ENCODE assay signal across 8 mouse cellular contexts in genomic region chr5:121842665-121843118, GRCm38 (mm10). TPM values are rescaled to one million over a fixed set of nuclear protein-coding genes. Genes with fewer than 3 reads are reported as not detected.
DNase-seq lines count a peak whose midpoint lies in the region; ATAC-seq and TF ChIP-seq lines count a peak whose summit lies in the region.

No protein-coding gene starts in this region.

- H3K27ac ChIP-seq in ES-Bruce4 (ENCODE audit: insufficient read depth, low read length): no peak overlapping the region
- H3K27ac ChIP-seq in forebrain, embryonic 13.5 days: no peak overlapping the region
- H3K27ac ChIP-seq in layer of hippocampus, adult 2 months: peak overlapping the region; percentile 81
- peak overlapping the region; percentile 61 for H3K27ac ChIP-seq in lung, embryonic 15.5 days
- H3K27ac ChIP-seq in olfactory bulb, adult 2 months (ENCODE audit: insufficient read depth, low read depth, low read length): no peak overlapping the region

- H3K9ac ChIP-seq in ES-Bruce4 (ENCODE audit: low read depth, poor library complexity, severe bottlenecking): peak overlapping the region; percentile 61
- H3K9ac ChIP-seq in forebrain, embryonic 13.5 days: peak overlapping the region; percentile 57
- peak overlapping the region; percentile 66 for H3K9ac ChIP-seq in lung, embryonic 15.5 days

- H3K36me3 ChIP-seq in ES-Bruce4 (ENCODE audit: control insufficient read depth, insufficient read depth, low read length, poor library complexity, severe bottlenecking): no peaks in the 10 kb centered on the region
- H3K36me3 ChIP-seq in forebrain, embryonic 13.5 days (ENCODE audit: poor library complexity, severe bottlenecking): no peaks in the 10 kb centered on the region
- no peaks in the 10 kb centered on the region for H3K36me3 ChIP-seq in lung, embryonic 15.5 days

- peak overlapping the region; percentile 75 for H3K4me2 ChIP-seq in forebrain, embryonic 13.5 days
- H3K4me2 ChIP-seq in lung, embryonic 15.5 days: peak overlapping the region; percentile 96

- ATAC-seq in cerebellum, adult (ENCODE audit: insufficient number of reproducible peaks, low FRiP score, low TSS enrichment): peak; percentile 33; the same call in 1 of the 2 replicates
- peak; percentile 78 for ATAC-seq in forebrain, embryonic 13.5 days
- ATAC-seq in lung, embryonic 15.5 days (ENCODE audit: borderline replicate concordance, extremely low read depth, low FRiP score, low TSS enrichment): peak; percentile 49

- TF ChIP-seq EP300 in ES-Bruce4 (IDR thresholded peaks at IDR 0.05; ENCODE audit: insufficient read depth, low read depth, low read length): no peak

- no peak for TF ChIP-seq POLR2A in ES-Bruce4 (IDR thresholded peaks at IDR 0.05; ENCODE audit: insufficient read depth, low read length)
- TF ChIP-seq POLR2A in olfactory bulb, adult 2 months (IDR thresholded peaks at IDR 0.05; ENCODE audit: insufficient read depth, low read depth, low read length): no peak

- H3K9me3 ChIP-seq in ES-Bruce4 (replicated peaks; ENCODE audit: control insufficient read depth, insufficient read depth, low read length, poor library complexity, severe bottlenecking): no peaks in the 10 kb centered on the region
- H3K9me3 ChIP-seq in forebrain, embryonic 13.5 days (replicated peaks): no peaks in the 10 kb centered on the region; the same call in 1 of the 2 replicates
- H3K9me3 ChIP-seq in lung, embryonic 15.5 days: no peaks in the 10 kb centered on the region

- H3K27me3 ChIP-seq in ES-Bruce4 (ENCODE audit: control insufficient read depth, insufficient read depth, low read length, poor library complexity, severe bottlenecking): no peaks in the 10 kb centered on the region
- H3K27me3 ChIP-seq in forebrain, embryonic 13.5 days: peaks cover 75% of the 10 kb centered on the region
- peaks cover 20% of the 10 kb centered on the region for H3K27me3 ChIP-seq in lung, embryonic 15.5 days

- peak overlapping the region; percentile 65 for H3K4me3 ChIP-seq in ES-Bruce4 (ENCODE audit: low read depth, low read length)
- H3K4me3 ChIP-seq in forebrain, embryonic 13.5 days: peak overlapping the region; percentile 44
- H3K4me3 ChIP-seq in layer of hippocampus, adult 2 months: peak overlapping the region; percentile 68
- peak overlapping the region; percentile 55 for H3K4me3 ChIP-seq in lung, embryonic 15.5 days
- H3K4me3 ChIP-seq in olfactory bulb, adult 2 months (ENCODE audit: insufficient read depth, low read depth, low read length): peak overlapping the region; percentile 56

- peak; percentile 86 for TF ChIP-seq CTCF in ES-Bruce4 (IDR thresholded peaks at IDR 0.05; ENCODE audit: low read depth, low read length)
- peak; percentile 100 for TF ChIP-seq CTCF in layer of hippocampus, adult 2 months (conservative IDR thresholded peaks at IDR 0.05)
- peak; percentile 98 for TF ChIP-seq CTCF in olfactory bulb, adult 2 months (IDR thresholded peaks at IDR 0.05; ENCODE audit: insufficient read depth, low read depth, low read length)

- intact Hi-C loops in heart, postnatal 14 days (cut with DNase I): loop anchor here (1.0 to 10.0 kb wide), 3 partner anchors 27 to 130 kb away; partner anchors contain the start of gene Atxn2

- peak; percentile 92 to 95 for DNase-seq in heart, postnatal 14 days
- DNase-seq in layer of hippocampus, adult 2 months (ENCODE audit: low spot score in 2 of 2): peak; percentile 72 to 88
- DNase-seq in thymus, adult 18-20 months: peak; percentile 67 to 71

- WGBS in forebrain, embryonic 13.5 days: under 1% methylated on average over 33 of the region's 33 CpGs
- under 1% methylated on average over 33 of the region's 33 CpGs for WGBS in lung, embryonic 15.5 days
- 1% methylated on average over 33 of the region's 33 CpGs for WGBS in olfactory bulb, adult 2 months

- peaks cover 6% of the 10 kb centered on the region for H3K4me1 ChIP-seq in ES-Bruce4 (ENCODE audit: control insufficient read depth, insufficient read depth, low read length)
- H3K4me1 ChIP-seq in forebrain, embryonic 13.5 days: peaks cover 26% of the 10 kb centered on the region
- peaks cover 37% of the 10 kb centered on the region for H3K4me1 ChIP-seq in lung, embryonic 15.5 days
- H3K4me1 ChIP-seq in olfactory bulb, adult 2 months (ENCODE audit: control insufficient read depth, insufficient read depth, low read length): peaks cover 17% of the 10 kb centered on the region

RNA-seq across cellular contexts. Expression of gene Sh2b3, which starts 5.2 kb away (rescaled TPM):
- polyA plus RNA-seq in ES-Bruce4 (2011; ENCODE audit: insufficient read depth, insufficient read length, low read depth, missing spikeins): 8.0 and 8.5 TPM in 2 replicates
- polyA plus RNA-seq in forebrain, embryonic 13.5 days (2015; fragmentation: Nextera tagmentation; extraction: Ambion mirVana): 4.7 and 4.8 TPM in 2 replicates
- total RNA-seq in heart, postnatal 14 days (2021): 10 to 100 TPM; 31.8 to 33.6 TPM
- 10 to 100 TPM; 19.9 to 21.6 TPM for total RNA-seq in layer of hippocampus, adult 2 months (2021)
- 20.5 and 21.2 TPM in 2 replicates for polyA plus RNA-seq in lung, embryonic 15.5 days (2015; fragmentation: Nextera tagmentation; extraction: Ambion mirVana)
- polyA plus RNA-seq in olfactory bulb, adult 2 months (2012; ENCODE audit: insufficient read depth, insufficient read length, low replicate concordance, missing spikeins): not detected in 2 replicates

RNA-seq across cellular contexts. Expression of gene Pheta1, which starts 6.1 kb away (rescaled TPM):
- 5.8 TPM in 2 replicates for polyA plus RNA-seq in ES-Bruce4 (2011; ENCODE audit: insufficient read depth, insufficient read length, low read depth, missing spikeins)
- 46.8 and 50.7 TPM in 2 replicates for polyA plus RNA-seq in forebrain, embryonic 13.5 days (2015; fragmentation: Nextera tagmentation; extraction: Ambion mirVana)
- 10 to 100 TPM; 13.2 to 13.6 TPM for total RNA-seq in heart, postnatal 14 days (2021)
- 1 to 10 TPM; 8.3 to 8.8 TPM for total RNA-seq in layer of hippocampus, adult 2 months (2021)
- 27.2 and 27.5 TPM in 2 replicates for polyA plus RNA-seq in lung, embryonic 15.5 days (2015; fragmentation: Nextera tagmentation; extraction: Ambion mirVana)
- not detected in 2 replicates for polyA plus RNA-seq in olfactory bulb, adult 2 months (2012; ENCODE audit: insufficient read depth, insufficient read length, low replicate concordance, missing spikeins)

Comparison
In these comparisons a context has a peak if more than half of its experiments do, and no peak if none do; other contexts are left out.
1. H3K27ac ChIP-seq: peak in layer of hippocampus, adult 2 months (single experiment) and lung, embryonic 15.5 days (single experiment); none in ES-Bruce4 (single experiment), forebrain, embryonic 13.5 days (single experiment) and olfactory bulb, adult 2 months (single experiment).
2. Peak in every context shown above with its lines, with median percentiles within 50 percentile points of each other: H3K4me3 ChIP-seq, H3K9ac ChIP-seq, CTCF ChIP-seq, ATAC-seq and DNase-seq.